Mouse (Mus musculus) E14TG2a.4 (cell line): ENCODE data around the gene AU015836.

ENCODE experiments used
- CTCF ChIP-seq: conservative IDR thresholded peaks from 2 replicates; pipeline ENCODE4 v1.5.1; 2014; ENCODE audit warnings: low read length
- NANOG ChIP-seq: IDR thresholded peaks from 2 replicates; pipeline ENCODE4 v1.6.1; 2014; ENCODE audit warnings: borderline replicate concordance, low read length, mixed read lengths
- POU5F1 ChIP-seq: IDR thresholded peaks from 2 replicates; pipeline ENCODE4 v1.6.1; 2014; ENCODE audit warnings: low read length, borderline replicate concordance

DNA sequence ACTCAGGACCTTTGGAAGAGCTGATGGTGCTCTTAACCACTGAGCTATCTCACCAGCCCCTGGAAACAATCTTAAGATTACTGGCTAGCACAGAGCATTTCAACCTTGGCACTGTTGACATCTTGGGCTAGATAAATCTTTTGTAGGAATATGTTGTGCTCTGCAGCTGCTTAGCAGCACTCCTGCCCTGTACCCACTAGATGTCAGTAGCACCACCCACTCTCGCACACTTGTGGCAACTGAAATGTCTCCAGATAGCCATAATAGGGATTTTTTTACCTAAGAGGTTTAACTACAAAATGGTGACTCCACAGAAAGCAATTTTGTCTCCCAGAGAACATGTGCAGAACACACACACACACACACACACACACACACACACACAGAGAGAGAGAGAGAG is 11.7 kb upstream of the AU015836 start:
- TF ChIP-seq CTCF (peak; percentile 21; the same call in 1 of the 2 replicates), POU5F1 (no peak), NANOG (no peak)
